Mouse (Mus musculus): ENCODE results near the gene Tsacc.

- TF ChIP-seq CTCF (IDR thresholded peaks at IDR 0.05) (no peak), EP300 (IDR thresholded peaks at IDR 0.05) (no peak)
Observed at GRCm38 (mm10) chr3:88237161-88237555, 59.6 kb downstream of the Tsacc start.
